Mouse (Mus musculus) brain, embryonic 14.5 days (tissue): ENCODE results near the gene Fam129a.

ENCODE experiments used
- CTCF ChIP-seq: fragments of 200-500 bp; IDR thresholded peaks from 2 replicates; pipeline ENCODE4 v1.5.1; 2012; ENCODE audit warnings: inconsistent platforms, mild to moderate bottlenecking, moderate library complexity, borderline replicate concordance; ENCODE audit not compliant: insufficient read depth, insufficient read length; ENCODE audit errors: extremely low read depth
- POLR2A ChIP-seq: fragments of 200-500 bp; IDR thresholded peaks from 2 replicates; pipeline ENCODE4 v1.6.1; 2012; ENCODE audit warnings: mild to moderate bottlenecking, inconsistent platforms, borderline replicate concordance; ENCODE audit not compliant: poor library complexity, insufficient read depth, insufficient read length, severe bottlenecking; ENCODE audit errors: extremely low read depth

DNA sequence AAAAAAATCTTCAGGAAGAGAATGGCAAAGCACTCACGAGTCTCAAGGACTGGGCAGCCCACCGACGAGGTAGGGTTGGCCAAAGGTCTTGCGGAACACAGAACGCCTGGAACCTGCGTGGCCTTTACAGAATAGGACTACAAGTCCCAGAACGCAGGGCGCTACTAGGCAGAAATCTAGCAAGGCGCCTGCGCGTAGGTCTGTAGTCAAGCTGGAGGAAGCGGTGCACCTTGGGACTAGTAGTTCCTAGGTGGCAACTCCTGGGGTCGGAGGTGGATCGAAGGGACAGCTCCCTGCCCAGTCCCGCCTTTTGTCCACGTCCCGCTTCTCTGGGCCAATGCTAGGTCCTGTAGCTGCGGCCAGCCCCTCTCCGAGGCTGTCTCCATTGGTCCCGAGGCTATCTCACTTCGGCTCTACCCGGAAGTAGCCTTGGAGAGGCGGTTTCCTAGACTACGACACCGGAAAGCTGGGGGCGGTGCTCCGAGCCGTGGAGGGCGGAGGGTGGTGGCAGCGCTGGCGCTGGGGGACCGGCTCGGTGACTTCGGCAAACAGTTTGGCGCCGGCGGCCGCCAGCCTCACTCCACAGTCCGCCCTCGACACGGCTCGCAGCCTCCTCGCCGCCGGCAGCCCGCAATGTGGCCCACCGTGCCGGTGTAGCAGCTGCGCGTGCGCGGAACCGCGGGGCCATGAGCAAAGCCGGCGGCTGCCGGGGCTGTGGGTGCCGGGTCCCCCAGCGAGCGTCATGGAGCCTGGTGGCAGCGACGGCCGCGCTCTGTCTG lies 184.1 kb downstream of the Fam129a start, which contains the start of gene Edem3:
- TF ChIP-seq CTCF: no peak
- peak; percentile 91 for TF ChIP-seq POLR2A
